7 mouse cellular contexts compared by ENCODE assay signal in the genomic region with DNA sequence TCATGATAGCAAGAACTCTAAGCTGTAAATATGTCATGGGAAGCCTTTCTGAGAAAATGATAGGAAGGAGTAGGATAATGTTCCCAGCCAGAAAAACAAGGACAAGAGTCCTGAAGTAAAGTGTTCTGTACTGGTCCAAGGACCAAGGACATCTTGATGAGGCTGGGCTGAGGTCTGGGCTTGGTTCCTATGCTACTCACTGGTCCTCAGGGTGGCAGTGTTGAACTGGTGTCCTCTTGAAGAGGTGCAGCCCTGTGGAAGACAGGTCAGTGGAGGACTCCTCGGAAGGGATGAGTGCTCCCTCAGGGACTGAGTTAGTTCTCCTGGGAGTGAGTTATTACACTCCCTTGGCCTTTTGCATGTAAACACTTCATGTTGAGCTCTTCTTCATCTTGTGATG.
A peak's percentile ranks its signal among the peaks of the same experiment; 100 is the strongest.
DNase-seq lines count a peak whose midpoint lies in the region; ATAC-seq and TF ChIP-seq lines count a peak whose summit lies in the region.

No protein-coding gene starts in this region.

- TF ChIP-seq POLR2A in brain, embryonic 14.5 days (IDR thresholded peaks at IDR 0.05; ENCODE audit: borderline replicate concordance, extremely low read depth, insufficient read depth, insufficient read length, poor library complexity, severe bottlenecking): no peak

- H3K27me3 ChIP-seq in heart, postnatal 0 days (ENCODE audit: control insufficient read depth, insufficient read depth, low read length): no peaks in the 10 kb centered on the region
- no peaks in the 10 kb centered on the region for H3K27me3 ChIP-seq in limb, embryonic 10.5 days (ENCODE audit: low read depth, poor library complexity, severe bottlenecking)

- ATAC-seq in heart, postnatal 0 days (ENCODE audit: insufficient read depth, low read depth): peak; percentile 64
- no peak for ATAC-seq in erythroblast, adult 5-6 weeks (replicated peaks; ENCODE audit: low FRiP score, poor library complexity, severe bottlenecking)

- no peaks in the 10 kb centered on the region for H3K9me3 ChIP-seq in heart, postnatal 0 days (replicated peaks; ENCODE audit: control insufficient read depth, low read length)
- no peaks in the 10 kb centered on the region for H3K9me3 ChIP-seq in limb, embryonic 10.5 days (replicated peaks)

- TF ChIP-seq EP300 in heart, postnatal 0 days (IDR thresholded peaks at IDR 0.05; ENCODE audit: low read depth): no peak

- H3K9ac ChIP-seq in heart, postnatal 0 days (replicated peaks; ENCODE audit: low read depth, low read length): no peak overlapping the region

- H3K4me1 ChIP-seq in heart, postnatal 0 days (ENCODE audit: control insufficient read depth, insufficient read depth): no peaks in the 10 kb centered on the region
- H3K4me1 ChIP-seq in limb, embryonic 10.5 days: no peaks in the 10 kb centered on the region

- 26% methylated on average over 1 of the region's 1 CpGs for WGBS in heart, postnatal 0 days
- 50% methylated on average over 1 of the region's 1 CpGs for WGBS in limb, embryonic 10.5 days

- no peaks in the 10 kb centered on the region for H3K36me3 ChIP-seq in heart, postnatal 0 days (replicated peaks; ENCODE audit: control insufficient read depth, insufficient read depth, low read length)
- no peaks in the 10 kb centered on the region for H3K36me3 ChIP-seq in limb, embryonic 10.5 days

- no peak overlapping the region for H3K4me3 ChIP-seq in heart, postnatal 0 days (ENCODE audit: low read depth, low read length)
- H3K4me3 ChIP-seq in limb, embryonic 10.5 days: no peak overlapping the region

- peak; percentile 14; the same call in 1 of the 2 replicates for TF ChIP-seq CTCF in brain, embryonic 14.5 days (IDR thresholded peaks at IDR 0.05; ENCODE audit: borderline replicate concordance, extremely low read depth, insufficient read depth, insufficient read length)
- TF ChIP-seq CTCF in heart, postnatal 0 days (IDR thresholded peaks at IDR 0.05; ENCODE audit: low read depth): peak; percentile 58

- no peak overlapping the region for H3K4me2 ChIP-seq in heart, postnatal 0 days (ENCODE audit: low read depth, low read length)

- no peak overlapping the region for H3K27ac ChIP-seq in heart, postnatal 0 days (ENCODE audit: low read depth)
- no peak overlapping the region for H3K27ac ChIP-seq in limb, embryonic 10.5 days

- peak; percentile 8 for DNase-seq in right cerebral cortex, adult 2 months (ENCODE audit: low spot score in 2 of 2)
- no peak for DNase-seq in right cerebral cortex, postnatal 25 days
- DNase-seq in brain, embryonic 14.5 days (ENCODE audit: low read depth): peak; percentile 33
- DNase-seq in heart, postnatal 0 days (ENCODE audit: low spot score): no peak
- peak; percentile 61 for DNase-seq in lung, postnatal 14 days
- no peak for DNase-seq in limb, embryonic 10.5 days (ENCODE audit: low spot score)

Comparison
In these comparisons a context has a peak if more than half of its experiments do, and no peak if none do; other contexts are left out.
1. DNase-seq: peak in right cerebral cortex, adult 2 months (2 of 2), brain, embryonic 14.5 days (single experiment) and lung, postnatal 14 days (single experiment); none in right cerebral cortex, postnatal 25 days (single experiment), heart, postnatal 0 days (single experiment) and limb, embryonic 10.5 days (single experiment).